Mouse (Mus musculus) frontal cortex, adult (tissue): ENCODE measurements at regions not wholly inside any gene's neighbourhood (a gene's known extent, or its start where the extent isn't known, plus 50 kb on each side); places are given as distances from the start of the nearest gene placed in this dataset.

ENCODE experiments used
- ATAC-seq: cut with Nextera tagmentation; 2 replicates; pipeline ENCODE4 v1.9.2; 2017; ENCODE audit warnings: mild to moderate bottlenecking, moderate library complexity, mixed read lengths; ENCODE audit not compliant: low TSS enrichment

DNA sequence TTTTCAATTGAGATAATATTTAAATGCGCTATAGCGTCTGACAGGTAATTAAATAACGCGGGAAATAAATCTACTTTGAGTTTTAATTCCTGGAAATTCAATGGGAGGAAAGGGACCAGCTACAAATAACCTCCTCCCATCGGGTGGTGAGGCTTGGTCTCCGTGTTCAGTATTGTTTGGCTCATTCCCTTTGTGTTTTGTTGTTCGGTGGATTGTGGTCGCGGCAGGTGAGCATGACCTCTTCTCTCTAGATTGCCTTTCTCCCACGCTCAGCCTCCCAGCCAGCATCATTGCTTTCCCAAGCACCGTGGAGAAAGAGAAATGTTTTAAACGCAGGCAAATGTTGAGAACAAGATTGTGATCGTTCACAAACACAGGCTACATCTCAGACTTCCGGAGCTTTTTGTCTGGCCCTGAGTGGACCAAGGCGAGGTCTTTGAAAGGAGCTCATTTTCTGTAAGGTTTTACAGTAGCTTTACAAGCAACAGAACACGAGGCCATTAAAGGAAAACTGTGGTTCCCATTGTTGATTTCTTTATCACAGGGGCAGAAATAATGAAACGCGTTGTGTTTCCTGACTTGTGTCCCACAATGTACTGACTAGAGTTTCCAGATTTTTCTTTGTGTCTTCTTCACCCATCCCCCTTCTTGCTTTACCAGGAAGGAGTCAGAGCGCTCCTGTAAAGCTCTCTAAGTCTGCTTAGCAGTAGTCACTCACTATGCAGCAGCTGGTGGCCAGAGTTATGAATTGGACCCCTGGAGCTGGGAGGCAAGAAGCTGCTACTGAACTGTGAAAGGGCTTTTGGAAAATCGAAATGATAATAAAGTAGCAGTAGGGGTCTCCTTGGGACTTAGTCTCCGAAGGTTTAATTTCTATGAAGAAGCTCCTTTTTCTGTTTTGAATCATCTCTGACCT is 337.7 kb downstream of the Galc start:
- ATAC-seq, result no peak

DNA sequence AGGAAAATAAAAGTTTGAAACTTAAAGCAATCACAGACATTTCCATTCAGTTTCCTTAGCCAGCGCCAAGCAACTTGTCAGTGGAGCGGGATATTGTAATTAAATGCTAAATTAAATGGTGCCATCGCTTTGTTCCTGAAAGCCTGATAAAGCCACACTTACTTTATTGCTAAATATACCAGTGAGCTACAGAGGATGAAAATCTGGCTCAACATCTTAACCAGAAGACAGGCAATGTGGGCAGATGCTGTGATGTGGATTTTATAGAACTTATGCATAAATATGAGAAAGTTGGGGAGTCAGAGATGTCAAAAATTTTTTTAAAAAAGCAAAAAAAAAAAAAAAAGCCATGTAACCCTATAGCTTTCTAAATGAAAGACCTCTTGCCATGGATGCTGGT is 340.8 kb downstream of the Galc start:
- peak; percentile 94 for ATAC-seq

DNA sequence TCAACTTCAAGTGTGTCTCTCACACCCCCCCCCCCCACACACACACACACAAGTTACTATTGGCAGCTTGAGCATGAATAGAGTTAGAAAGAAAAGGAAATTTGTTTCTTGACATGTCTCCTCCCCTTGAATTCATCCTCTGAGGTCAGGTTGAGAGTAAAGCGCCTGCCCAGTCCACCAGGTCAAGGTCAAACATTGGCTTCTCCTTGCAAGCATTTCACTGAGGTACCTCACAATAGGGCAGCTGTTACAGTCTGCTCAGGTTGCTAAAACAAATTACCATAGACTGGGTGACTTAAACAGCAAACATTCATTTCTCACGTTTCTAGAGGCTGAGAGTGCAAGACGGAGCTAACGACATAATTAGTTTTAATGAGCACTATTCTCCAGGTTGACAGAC is 344.2 kb downstream of the Galc start:
- ATAC-seq, result no peak

DNA sequence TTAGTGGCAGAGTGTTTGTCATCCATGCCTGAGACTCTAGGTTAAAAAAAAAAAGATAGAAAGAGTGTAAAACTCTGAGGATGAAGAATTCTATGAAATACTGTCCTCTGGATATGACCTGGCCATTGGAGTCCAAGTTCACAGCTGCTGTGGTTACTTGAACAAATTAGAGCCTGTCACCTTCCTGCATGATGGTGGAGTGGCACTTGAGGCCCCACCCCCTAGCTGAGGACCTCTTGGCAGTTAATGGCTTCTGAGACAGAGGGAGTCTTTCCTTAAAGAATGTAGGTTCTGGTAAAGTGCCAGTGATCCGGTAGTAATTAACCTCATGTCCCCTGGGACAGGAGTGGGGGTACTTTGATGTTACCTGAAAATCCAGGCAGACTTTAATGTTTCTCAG is 346.5 kb downstream of the Galc start:
- no peak for ATAC-seq

DNA sequence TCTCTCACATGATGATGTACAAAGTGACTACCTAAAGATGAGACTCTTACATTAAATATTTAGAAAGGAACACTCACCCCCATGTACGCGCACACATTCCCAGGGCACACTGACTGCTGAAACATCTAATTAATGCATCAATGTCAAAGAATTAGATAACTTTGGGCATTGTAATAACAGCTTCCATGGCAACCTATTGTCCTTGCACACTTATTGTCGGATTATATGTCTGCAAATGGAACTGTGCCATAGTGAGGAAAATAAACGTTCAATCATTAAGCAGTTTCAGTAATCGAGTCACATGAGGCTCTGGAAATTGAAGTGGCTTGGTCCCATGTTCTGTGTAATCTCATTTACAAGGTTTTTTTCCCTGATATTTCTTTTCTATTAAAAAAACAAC is 360.0 kb downstream of the Galc start:
- ATAC-seq, result no peak

DNA sequence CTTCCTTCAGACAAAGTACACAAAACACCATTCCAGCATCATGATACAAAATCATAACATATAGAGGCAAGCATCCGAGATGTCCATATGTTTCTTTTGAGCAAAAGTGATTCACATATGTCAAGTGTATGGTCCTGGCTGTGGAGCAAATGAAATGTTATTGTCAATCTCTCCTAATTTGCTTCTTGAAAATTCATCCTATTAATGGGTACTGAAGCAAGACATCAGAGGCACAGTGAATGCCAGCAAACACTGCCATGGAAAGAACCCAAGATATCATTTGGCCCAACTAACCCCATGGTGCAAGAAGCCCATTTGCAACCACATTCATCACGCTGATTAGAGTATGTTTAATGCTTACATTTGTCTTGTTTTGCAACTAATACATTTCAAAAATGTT is 361.1 kb downstream of the Galc start:
- no peak for ATAC-seq

DNA sequence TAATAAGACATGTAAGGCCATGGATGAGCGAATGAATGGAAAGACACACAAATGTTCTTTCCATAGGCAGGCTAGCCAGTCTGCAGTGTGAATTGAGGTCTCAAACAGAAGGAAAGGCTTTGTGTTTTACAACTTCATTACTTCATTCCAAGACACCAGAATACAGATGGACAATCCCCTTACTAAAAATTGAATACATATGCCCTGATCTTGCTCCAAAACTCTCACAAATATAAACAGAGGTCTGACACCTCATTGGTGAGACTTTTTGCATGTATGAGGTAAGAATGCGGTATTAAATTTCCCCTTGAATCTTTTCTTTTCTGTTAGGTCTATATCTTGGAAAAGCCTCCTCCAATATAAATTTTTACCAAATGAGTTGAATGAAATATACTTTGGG is 363.3 kb downstream of the Galc start:
- ATAC-seq, result no peak

DNA sequence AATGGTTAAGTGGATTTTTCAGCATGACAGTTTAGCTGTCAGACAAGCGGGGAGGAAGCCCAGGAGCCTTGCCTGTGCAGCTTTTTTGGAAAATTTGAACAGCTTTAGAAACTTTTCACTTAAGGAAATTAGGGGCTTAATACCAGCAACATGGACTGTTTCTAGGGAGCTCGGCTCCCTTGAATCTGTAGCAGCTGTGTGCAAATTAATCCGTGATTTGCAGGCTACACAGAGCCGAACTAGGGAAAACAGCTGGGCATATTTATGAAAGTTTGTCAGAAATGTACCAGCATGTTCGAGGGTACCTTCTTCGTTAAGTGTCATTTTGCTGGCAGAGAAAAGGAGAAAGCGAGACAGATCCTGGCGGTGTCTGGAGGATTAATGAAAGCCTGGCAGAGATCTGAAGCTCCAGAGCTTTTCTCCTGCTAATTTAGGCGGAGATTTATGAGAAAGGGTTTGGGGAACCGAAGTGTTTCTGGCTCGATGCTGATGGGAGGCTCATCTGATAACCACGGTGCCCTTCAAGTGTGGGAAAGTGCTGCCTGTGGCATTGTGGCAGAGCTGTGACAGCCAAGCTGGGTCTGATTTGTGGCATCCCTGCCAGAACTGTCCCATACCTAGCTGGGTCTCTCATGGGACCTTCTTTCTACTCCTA is 370.3 kb downstream of the Galc start:
- ATAC-seq, result peak; percentile 69

DNA sequence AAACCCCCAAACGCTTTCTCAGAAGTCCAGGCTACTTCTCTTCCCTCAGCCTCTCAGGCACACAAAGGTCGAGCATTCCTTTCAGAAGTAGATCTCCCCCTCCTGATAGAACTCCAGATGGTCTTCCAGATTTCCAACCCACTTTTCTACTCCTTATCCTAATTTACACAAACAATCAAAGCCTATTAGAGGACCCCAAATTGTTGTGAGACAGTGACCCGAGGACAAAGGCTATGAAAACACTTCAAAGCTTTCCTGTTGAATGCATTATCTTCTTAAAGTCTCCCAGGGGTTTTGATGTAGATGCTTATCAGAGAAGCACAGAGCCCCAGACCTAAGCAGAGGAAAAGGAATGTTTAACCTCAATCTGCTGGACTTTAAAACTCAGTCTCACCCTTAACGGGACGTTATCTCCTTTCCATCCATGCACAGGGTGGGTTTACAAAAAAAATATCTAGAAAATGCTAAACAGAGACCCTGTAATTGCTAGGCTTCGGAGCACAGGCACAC is 370.9 kb downstream of the Galc start:
- no peak for ATAC-seq

DNA sequence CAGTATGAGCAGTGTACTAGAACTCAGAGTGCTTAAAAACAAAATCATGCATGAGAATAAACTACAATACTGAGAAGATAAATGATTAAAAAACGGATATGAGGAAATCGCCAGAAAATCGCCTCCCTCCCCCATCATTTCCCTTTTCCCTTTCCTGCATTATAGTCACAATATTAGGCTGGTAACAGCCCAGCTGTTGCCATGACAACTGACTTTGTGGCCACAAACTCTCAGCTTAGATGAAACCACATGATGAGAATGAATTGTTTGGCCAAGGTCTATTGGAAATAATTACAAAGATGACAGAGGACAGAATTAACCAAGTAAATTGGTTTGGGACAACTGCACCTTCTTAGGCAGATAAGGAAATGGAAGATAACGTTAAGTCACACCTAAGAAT is 376.8 kb downstream of the Galc start:
- ATAC-seq, result no peak

DNA sequence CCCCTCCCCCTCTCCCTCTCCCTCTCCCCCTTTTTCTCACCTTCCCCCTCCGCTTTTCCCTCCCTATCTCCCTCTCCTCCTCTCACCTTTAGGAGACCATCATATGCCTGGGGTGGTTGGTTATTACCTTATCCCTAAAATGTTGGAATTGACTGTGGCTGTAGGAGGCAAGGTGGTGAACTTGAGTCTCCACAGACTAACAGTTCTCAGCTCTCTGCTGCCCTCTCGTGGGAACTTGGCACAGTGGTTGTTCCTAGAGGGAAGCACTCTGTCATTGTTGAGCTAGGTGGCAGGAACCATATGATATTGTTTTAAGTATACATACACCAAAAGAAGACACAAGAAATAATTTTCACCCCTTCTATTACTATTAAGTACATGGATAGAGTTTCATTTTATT is 386.9 kb downstream of the Galc start:
- peak; percentile 94 for ATAC-seq

DNA sequence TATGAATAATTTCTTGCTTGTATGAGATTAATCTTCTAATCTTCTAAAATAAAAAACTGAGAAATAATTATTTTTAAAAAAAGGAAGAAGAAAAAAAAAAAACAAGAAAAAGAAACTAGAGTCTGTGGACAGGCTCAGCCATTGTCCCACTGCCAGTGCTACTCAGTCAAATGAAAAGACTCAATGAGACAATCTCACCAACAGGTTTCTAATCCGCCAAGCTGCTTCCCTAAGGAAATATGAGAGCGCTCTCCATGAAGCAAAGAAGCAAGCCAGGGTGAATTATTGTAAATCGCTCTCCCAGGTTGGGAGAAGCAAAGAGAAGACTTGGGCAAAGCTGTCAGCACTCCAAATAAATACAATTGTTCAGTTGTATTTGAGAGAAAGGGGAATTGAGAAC is 396.3 kb downstream of the Galc start:
- ATAC-seq, result no peak

DNA sequence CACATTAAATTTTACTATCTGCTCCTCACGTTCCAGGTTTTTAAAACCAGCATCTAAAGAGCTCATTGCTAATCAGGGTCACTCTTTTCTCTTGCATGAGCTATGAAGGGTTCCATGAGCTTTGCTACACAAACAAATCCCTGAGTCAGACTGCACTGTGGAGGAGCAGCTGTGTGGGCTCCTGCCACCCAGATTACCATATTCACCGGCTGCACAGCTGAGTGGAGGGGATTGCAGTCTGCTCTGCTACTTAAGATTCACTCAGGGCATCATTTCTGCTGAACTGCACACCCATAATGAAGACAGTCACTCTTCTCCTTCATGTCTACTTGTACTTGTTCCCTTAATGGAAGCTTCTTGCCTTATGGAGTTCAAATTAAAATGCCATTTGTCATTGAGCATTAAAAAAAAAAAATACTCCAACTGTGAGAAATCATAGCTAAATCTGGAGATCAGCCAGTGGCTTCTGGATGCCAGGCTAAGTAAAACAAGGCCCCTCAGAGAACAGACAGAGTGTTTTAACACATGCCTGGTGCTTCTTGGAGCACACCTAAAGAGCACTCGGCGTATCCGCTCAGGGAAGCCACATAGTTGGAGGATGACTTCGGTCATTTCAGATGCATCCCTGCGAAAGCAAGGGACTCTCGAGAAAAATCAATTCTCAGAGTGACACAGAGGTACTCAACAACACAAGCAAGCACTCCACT is 422.9 kb downstream of the Galc start:
- peak; percentile 99 for ATAC-seq

DNA sequence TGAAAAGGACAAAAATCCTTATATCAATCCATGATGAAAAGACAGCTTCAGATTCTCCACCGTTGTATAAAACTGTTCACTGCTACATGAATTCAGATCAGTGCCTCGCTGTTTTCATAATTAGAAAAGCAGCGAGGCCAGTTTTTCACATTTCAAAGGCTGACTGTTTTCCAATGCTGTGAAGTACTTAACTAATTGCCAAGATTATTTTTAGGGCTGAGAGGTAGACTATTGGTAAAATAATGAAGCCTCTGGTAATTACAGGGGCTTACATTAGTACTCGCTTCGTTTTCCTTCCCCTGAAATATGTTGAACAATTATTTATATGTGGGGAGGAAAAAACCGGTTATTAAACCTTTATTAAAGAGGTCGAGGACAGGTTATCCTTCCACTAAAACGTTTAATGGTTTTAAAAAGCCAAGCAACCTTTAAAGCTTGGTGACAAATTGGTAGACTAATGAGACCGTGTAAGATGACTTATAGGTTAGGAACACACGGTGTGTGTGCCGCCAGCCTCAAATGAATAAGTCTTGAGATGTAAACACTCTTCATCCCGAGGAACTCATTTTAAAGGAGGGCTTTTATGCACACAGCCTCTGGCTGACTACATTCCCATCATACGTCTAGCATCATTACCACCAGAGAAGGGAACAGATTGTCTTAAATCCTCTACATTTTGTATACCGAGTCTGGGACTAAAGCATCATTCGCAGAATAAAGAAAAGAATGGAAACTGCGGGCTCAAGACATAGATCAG is 465.7 kb downstream of the Galc start:
- no peak for ATAC-seq

DNA sequence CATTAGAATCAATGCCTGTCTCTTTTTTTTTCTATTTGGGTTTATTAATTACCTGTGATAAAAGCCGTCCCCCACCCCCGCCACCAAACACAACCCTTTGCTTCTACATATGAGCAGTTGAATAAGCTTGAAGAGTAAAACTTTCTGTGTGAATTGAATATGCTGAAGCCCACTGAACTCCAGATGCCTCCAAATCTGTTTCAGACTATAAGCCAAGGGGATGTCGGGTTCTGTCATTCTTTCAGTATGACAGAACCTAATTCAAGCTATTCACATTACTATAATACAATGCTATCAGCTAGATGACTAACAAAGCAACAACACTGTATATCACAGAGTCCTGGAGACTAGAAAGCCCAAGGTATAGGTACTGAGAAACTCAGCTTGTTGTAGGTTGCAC is 475.8 kb downstream of the Galc start:
- ATAC-seq, result no peak

DNA sequence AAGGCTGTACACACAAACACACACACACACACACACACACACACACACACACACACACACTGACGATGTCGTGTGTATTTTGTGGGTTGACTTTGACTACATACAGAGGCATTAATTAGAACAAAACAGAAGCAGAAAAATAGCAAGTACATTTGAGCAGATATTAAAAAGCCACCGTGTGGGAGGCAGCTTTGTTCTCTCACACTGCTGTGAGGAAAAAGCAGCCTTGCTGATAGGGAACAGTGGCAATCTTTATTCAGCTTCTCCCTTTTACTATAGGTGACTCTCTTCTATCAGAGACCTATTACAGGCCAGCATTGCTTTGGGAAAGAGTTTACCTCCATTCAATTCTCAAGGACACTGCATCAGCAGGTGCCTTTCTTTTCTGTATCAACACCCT is 500.1 kb downstream of the Galc start:
- ATAC-seq, result peak; percentile 74

DNA sequence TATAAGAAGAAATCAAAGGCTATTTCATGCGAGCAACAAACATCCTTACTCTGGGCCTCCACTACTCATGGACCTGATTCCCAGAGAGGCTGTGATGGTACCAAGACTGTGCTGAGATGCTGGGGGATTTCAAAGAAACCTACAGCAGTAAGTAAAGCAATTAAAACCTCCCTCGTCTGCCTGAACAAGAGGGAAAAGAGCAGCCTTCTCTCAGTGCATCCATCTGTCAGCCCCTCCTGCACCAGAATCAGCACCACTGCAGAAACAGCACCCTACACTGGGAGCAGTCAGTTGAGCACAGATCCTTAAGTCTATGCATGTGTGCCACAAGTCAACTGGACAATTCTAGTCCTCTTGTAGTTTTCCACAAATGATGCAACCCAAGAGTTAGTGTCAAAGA is 500.6 kb downstream of the Galc start:
- ATAC-seq, result peak; percentile 98

DNA sequence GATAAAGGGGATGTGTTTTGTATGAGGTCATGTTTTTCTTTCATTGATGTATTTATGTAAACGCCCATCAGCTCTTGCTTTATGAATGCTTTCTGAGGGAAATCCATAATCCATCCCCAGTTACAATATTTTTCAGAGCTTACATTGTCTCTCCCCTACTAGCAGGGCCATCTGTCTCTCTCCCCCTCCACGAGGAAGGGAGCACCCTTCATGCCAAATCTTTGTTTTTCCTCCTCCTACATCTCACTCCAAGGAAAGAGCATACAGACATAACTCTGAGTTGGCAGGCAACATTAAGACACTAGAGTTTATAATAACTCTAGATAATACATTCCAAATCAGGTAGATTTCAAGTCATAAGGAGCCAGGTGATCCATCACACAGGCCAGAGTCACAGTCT is 509.1 kb downstream of the Galc start:
- ATAC-seq, result peak; percentile 99

DNA sequence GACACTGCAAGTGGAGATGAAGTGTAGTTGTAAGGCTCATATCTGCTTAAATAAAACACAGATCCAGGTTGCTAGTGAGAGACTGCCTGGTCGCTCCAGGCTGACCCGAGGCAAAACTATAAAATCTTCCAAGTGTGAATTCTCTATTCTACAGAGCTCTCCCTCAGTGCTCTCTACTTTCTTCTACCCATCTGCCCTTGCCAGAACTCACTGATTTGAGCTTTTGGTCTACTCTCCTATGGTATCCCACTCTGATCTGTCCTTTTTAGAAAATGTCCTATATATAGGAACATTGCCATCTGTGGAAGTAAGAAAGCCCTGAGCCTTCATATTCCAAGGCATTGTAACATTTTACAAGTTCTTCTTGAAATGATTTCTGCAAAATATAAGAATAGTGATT is 518.3 kb downstream of the Galc start:
- peak; percentile 99 for ATAC-seq

DNA sequence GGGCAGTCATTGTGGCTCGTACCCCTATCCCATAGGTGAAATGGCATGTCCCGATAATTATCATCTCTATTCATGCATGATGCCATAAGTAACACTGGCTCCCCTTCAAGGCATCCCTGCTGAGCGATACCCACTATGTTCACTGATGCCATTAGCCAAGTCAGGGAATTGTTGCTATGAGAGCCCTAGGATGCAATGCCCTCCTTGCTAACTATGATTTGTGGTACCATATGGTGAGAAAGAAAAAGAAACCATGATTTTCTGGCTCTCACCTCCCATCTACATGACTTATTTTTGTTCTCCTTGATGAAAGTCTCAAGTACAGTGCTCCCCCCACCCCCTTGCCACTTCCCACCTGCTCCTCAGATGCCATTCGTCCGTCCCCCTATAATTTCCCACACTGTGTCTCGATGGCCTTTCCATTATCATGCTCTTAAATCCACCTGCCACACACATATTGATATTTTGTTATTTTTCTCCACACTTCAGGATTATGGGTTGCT is 527.1 kb downstream of the Galc start:
- peak; percentile 93 for ATAC-seq

DNA sequence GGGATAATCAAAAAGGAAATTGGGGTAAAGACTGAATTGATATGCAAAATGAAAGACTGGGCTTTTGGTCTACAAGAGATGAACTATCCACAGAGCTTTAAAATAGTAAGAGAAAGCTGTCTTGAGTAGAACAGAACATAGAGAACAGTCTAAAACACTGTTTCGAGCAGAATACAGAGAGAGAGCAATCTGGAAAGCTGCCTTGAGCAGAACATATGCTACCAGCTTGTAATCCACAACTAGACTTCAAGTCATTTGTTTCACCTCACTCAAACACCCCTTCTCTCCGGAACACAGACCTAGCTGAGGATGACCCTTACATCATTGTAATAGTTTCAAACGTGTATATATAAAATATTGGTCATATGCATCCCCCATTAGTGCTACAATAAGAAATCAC is 538.7 kb downstream of the Galc start:
- ATAC-seq, result peak; percentile 66

DNA sequence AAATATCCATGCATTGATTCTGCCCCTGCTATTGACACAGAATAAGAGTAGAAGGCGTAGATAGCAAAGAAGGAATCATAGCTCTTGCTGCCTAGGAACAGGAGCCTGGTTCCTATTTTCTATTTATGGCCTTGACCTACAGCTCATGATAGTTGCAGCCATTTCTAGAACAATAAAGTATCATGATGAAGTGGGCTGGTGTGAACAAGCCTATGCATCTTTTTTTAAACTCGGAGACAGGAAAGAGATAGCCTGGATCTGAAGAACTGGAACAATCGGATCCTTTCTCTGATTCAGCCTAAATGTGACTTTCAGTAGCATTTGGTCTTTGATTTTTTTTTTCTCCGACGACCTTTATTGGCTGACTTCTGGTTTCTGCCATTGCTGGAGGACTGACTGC is 541.4 kb downstream of the Galc start:
- peak; percentile 76 for ATAC-seq
